Mouse (Mus musculus) granulocyte monocyte progenitor cell, adult 5-6 weeks (primary cell): ENCODE data around the gene Parp16. TPM values are rescaled to one million over a fixed set of nuclear protein-coding genes. Genes with fewer than 3 reads are reported as not detected.

ENCODE experiments used
- ATAC-seq: replicated peaks from 2 replicates; pipeline ENCODE4 v1.8.0; 2016; ENCODE audit warnings: mild to moderate bottlenecking, moderate TSS enrichment, inconsistent platforms; ENCODE audit not compliant: poor library complexity, severe bottlenecking
- total RNA-seq, 2 experiments: library from RNA; stranded (forward) in 1 of 2; stranded (reverse) in 1 of 2; fragments of 200-712, 200-1000 nt in 1 of 2; fragments of >200 nt in 1 of 2; fragmentation: Nextera tagmentation in 1 of 2; gene quantifications; 2 replicates each; pipeline ENCODE4 v1.2.3; 2014 to 2017

The Parp16 gene
- total RNA-seq, 2 experiments from 2014 or later: 2.1 to 2.2 TPM

GRCm38 (mm10) chr9:65178336-65179213 lies 16.6 kb upstream of the Parp16 start:
- no peak for ATAC-seq

- peak; percentile 53; the same call in 1 of the 2 replicates for ATAC-seq
Observed at GRCm38 (mm10) chr9:65179817-65180624, 15.1 kb upstream of the Parp16 start.

DNA sequence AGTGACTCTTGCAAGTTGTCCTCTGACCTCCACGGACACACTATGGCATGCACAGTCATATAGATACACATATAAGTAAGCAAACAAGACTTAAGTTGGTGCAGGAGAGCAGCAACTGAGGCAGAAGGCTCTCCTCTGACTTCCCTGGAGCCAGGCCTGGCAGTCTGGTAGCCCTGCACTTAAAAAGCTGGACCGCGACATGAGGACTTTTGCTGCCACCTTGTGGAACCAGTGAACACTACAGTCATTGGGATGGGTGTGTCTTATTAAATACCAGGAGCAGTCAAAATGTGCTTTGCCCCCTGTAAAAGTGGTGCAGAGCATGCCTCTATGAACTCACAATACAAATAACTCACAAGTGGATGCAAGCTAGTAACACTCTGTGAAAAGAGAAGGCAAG lies 6.6 kb upstream of the Parp16 start:
- ATAC-seq: peak; percentile 89

- no peak for ATAC-seq
Observed at GRCm38 (mm10) chr9:65190306-65190705, 4.8 kb upstream of the Parp16 start.

DNA sequence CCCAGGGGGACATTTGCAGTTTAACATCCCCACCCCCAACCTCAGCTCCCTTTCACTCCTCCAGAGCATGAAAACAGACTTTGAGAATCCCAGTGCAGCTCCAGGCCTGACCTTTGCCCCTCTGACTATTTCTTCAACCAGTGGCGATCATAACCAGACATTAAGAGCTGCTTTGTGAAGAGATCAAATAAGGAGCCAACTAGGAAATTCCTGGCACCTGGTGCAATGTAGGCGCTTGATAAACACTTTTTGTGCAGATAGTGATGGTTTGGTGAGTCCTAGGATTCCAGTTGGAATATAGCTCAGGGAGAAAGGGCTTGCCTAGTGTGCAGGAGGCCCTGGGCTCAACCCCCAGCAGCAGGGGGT lies 3.8 kb upstream of the Parp16 start:
- ATAC-seq: no peak

- no peak for ATAC-seq
Observed at GRCm38 (mm10) chr9:65191755-65192469, 3.2 kb upstream of the Parp16 start.

DNA sequence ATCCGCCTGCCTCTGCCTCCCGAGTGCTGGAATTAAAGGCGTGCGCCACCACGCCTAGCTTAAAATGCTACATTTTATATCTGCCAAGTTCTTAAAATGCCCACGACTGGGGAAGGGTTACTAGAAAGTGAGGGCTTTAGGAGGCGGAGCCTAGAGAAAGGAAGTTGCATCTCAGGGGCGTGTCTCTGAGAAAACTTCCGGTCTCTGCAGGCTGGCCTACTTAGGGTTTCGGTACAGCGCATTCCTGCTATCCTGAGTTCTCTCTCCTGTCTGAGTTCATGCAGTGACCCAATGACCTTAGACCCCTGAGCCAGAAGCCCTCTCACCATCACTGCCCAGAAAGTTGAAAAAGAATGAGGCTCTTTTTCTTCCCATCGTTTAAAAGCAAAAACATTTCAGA lies 1.9 kb upstream of the Parp16 start:
- no peak for ATAC-seq

- ATAC-seq: peak; percentile 43
Observed at GRCm38 (mm10) chr9:65195621-65195981, 448 bp downstream of the Parp16 start.

DNA sequence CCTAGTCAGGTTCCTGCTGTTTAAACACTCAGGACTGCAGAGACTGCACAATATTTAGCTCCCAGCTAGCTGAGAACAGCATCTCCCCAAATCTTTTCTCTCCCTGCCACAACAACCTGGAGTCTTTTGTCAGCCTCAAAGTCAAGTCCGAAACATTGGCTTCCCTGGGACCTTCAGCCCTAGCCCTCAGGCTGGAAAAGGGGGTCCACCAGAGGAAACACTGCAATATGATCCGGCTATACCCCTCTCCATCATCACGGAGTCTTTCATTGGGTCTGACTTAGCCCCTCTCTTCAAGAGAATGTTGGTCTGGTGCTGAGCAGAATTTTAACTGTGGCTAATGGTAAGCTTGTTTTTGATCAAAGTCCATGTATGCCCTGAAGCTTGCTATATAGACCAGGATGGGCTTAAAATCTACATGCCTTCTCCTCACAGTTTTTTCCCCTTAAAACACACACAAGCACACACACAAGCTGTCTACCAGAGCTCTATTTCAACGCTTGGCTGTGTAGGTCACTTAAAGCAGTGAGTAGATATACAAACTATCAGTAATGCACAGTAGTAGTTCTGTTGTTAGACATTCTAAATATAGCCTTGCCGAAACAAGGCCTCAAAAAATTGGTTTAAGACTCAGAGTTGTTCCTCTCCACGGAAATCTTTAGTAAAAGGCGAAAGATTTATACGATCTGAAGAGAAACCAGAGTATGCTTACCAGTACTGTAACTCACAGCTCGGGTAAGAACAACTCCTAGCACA lies 1.0 kb downstream of the Parp16 start:
- ATAC-seq: peak; percentile 55

- peak; percentile 38 for ATAC-seq
Observed at GRCm38 (mm10) chr9:65196738-65197569, 1.8 kb downstream of the Parp16 start.

DNA sequence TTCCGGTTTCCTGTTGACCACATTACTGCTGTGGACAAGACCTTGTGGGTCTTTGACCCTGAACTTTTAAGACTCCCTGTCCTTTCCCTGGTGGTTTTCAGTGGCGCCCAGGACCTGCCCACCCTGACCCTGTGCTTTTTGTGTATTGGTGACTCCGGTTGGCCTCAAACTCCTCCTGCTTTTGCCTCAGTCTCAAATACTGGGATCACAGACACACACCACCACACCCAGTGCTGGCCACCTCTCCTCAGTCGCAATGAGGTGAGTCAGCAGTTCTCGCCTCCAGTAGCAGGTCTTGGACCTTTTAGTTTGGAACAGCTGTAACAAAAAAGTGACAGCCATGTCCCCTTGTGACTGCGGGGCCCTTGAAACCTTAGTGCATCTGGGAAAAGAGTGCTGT lies 2.7 kb downstream of the Parp16 start:
- ATAC-seq: no peak

- ATAC-seq: no peak
Observed at GRCm38 (mm10) chr9:65199723-65200122, 4.6 kb downstream of the Parp16 start.

GRCm38 (mm10) chr9:65200606-65201005 lies 5.5 kb downstream of the Parp16 start:
- ATAC-seq: peak; percentile 26

DNA sequence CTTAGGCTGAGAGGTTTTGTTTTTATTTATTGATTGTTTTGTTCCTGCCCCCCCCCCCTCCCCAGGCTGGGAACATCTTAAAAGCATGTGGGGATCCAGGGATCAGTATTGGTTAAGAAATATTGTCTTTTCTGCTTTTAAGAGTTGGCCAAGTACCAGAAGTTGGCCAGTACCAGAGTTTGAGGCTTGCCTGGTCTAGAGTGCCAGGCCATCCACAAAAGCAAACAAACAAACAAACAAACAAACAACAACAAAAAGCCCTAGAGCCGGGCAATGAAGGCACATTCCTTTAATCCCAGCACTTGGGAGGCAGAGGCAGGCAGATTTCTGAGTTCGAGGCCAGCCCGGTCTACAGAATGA lies 5.8 kb downstream of the Parp16 start:
- peak; percentile 15 for ATAC-seq

DNA sequence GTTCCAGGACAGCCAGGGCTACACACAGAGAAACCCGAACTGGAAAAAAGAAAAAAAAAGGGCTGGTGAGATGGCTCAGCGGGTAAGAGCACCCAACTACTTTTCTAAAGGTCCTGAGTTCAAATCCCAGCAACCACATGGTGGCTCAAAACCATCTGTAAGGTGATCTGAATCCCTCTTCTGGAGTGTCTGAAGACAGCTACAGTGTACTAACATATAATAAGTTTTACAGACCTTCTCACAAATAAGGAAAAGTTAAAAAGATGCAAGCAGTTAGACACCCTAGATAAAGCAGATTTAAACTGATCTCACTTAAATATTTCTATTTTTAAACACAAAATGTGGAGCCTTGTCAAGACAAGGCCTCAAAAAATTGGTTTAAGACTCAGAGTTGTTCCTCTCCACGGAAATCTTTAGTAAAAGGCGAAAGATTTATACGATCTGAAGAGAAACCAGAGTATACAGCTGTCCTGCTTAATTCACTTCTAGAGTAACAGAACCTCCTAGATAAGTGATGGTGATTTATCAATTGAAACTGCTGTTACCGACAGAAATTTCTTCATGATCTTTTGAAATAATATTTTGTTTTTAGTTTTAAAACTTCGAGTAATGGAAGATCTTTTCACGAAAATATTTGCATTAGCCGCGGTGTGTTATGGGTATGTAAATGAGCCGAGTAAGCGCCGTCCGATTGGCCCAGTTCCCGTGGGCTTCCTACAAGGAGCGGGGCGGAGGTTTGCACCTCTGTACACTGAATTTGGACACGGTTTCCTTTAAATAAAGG lies 6.4 kb downstream of the Parp16 start:
- peak; percentile 69 for ATAC-seq

DNA sequence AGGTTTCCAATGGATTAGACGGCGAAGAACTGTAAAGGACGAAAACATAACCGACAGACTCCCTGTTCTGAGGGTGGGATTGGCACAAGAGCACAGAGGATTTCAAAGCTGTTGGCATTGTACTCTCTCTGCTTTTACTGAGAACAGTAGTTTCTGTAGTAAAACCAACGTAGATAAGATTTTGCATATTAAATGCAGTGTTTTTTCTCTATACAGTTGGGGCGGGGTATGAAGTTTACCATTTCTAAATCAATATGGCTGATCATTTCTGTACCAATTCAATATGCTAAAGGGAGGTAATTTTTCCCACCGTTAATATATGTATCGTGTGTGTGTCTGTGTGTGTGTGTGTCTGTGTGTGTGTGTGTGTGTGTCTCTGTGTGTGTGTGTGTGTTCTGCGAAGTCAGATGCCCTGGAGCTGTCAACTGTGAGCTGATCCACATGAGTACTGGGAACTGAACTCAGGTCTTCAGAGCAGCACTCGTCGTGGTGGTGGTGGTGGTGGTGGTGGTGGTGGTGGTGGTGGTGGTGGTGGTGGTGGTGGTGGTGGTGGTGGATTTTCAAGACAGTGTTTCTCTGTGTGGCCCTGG lies 7.1 kb downstream of the Parp16 start:
- no peak for ATAC-seq

GRCm38 (mm10) chr9:65205049-65205815 lies 10.1 kb downstream of the Parp16 start:
- ATAC-seq: no peak
